Mouse (Mus musculus) thymus, postnatal 4 days (tissue): ENCODE measurements around the gene Ankmy2.

Source experiments
- DNase-seq: peaks from one replicate; pipeline ENCODE4 v3.0.0; 2021

Ankmy2 gene

GRCm38 (mm10) chr12:36156637-36157303 is at the start of gene Ankmy2:
Gene Ankmy2 (plus strand): TSS chr12:36157114.
- peak; percentile 96 for DNase-seq

GRCm38 (mm10) chr12:36108442-36108841 is 48.5 kb upstream of the Ankmy2 start:
- DNase-seq: no peak

- DNase-seq: no peak
These were observed 46.5 kb upstream of the Ankmy2 start for GRCm38 (mm10) chr12:36110457-36110856.

GRCm38 (mm10) chr12:36111110-36111509 is 45.8 kb upstream of the Ankmy2 start:
- no peak for DNase-seq

GRCm38 (mm10) chr12:36112081-36112480 is 44.8 kb upstream of the Ankmy2 start:
- DNase-seq: no peak

GRCm38 (mm10) chr12:36117161-36117560 is 39.8 kb upstream of the Ankmy2 start:
- DNase-seq: no peak

GRCm38 (mm10) chr12:36119244-36119643 is 37.7 kb upstream of the Ankmy2 start:
- no peak for DNase-seq

- no peak for DNase-seq
These were observed 30.9 kb upstream of the Ankmy2 start for GRCm38 (mm10) chr12:36126049-36126448.

GRCm38 (mm10) chr12:36129826-36130225 is 27.1 kb upstream of the Ankmy2 start:
- no peak for DNase-seq

- DNase-seq: no peak
These were observed 24.7 kb upstream of the Ankmy2 start for GRCm38 (mm10) chr12:36132254-36132653.

- no peak for DNase-seq
These were observed 24.2 kb upstream of the Ankmy2 start for GRCm38 (mm10) chr12:36132668-36133067.

GRCm38 (mm10) chr12:36133547-36133946 is 23.4 kb upstream of the Ankmy2 start:
- no peak for DNase-seq

- no peak for DNase-seq
These were observed 22.8 kb upstream of the Ankmy2 start for GRCm38 (mm10) chr12:36134111-36134510.

- peak; percentile 35 for DNase-seq
These were observed 21.5 kb upstream of the Ankmy2 start for GRCm38 (mm10) chr12:36135409-36135808.

GRCm38 (mm10) chr12:36136285-36136684 is 20.6 kb upstream of the Ankmy2 start:
- DNase-seq: peak; percentile 58

- no peak for DNase-seq
These were observed 19.7 kb upstream of the Ankmy2 start for GRCm38 (mm10) chr12:36137192-36137591.

- no peak for DNase-seq
These were observed 16.5 kb upstream of the Ankmy2 start for GRCm38 (mm10) chr12:36140401-36140800.

GRCm38 (mm10) chr12:36146230-36147011 is 10.5 kb upstream of the Ankmy2 start:
- DNase-seq: no peak

GRCm38 (mm10) chr12:36150265-36150664 is 6.6 kb upstream of the Ankmy2 start:
- DNase-seq: no peak

GRCm38 (mm10) chr12:36150737-36151136 is 6.2 kb upstream of the Ankmy2 start:
- no peak for DNase-seq

GRCm38 (mm10) chr12:36155141-36155641 is 1.7 kb upstream of the Ankmy2 start:
- peak; percentile 82 for DNase-seq

- no peak for DNase-seq
These were observed 745 bp upstream of the Ankmy2 start for GRCm38 (mm10) chr12:36156101-36156636.

GRCm38 (mm10) chr12:36157304-36157637 is 357 bp downstream of the Ankmy2 start:
- peak; percentile 71 for DNase-seq
